Mouse (Mus musculus) erythroblast, embryonic 14.5 days (primary cell): ENCODE data around the gene Olfr692.

ENCODE experiments used
- GATA1 ChIP-seq: IDR thresholded peaks from 2 replicates; pipeline ENCODE4 v1.6.1; 2012; ENCODE audit warnings: low read length, inconsistent platforms, mixed read lengths
- TAL1 ChIP-seq: IDR thresholded peaks from 3 replicates; pipeline ENCODE4 v1.6.1; 2012; ENCODE audit warnings: low read length, inconsistent platforms, mixed read lengths

GRCm38 (mm10) chr7:105399058-105399934, 31.3 kb downstream of the Olfr692 start:
- TF ChIP-seq TAL1, result no peak
- TF ChIP-seq GATA1, result no peak
